Comparison of ENCODE assay signal across 29 mouse cellular contexts in the genomic region with DNA sequence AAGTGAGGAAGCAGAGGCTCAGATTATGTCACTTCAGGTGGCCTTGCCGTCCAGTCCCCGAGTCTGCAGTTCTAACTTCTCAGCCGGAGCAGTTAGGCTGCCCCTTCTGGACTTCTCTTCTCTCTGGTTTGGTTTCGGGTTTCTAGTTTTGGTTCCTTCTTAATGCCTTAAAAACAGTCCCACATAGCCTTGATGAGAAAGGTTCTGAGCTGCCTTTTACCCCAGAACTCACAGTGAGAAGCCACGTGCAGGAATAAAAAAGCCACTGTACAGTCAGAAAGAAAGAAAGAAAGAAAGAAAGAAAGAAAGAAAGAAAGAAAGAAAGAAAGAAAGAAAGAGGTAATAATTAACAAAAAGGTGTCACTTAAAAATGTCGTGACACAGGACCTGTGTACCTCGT.
DNase-seq lines count a peak whose midpoint lies in the region; ATAC-seq lines count a peak whose summit lies in the region.
"Had no signal": no experiment of that assay in that cellular context is flagged by ENCODE, and none has a peak within 500 bp of the region (broad histone marks: within the 10 kb centered on the region; RNA-seq: fewer than 3 reads in every experiment).

No protein-coding gene starts in this region.

- WGBS in liver, embryonic 12.5 days (ENCODE audit: insufficient replicate concordance): 60% methylated on average over 7 of the region's 7 CpGs
- WGBS in liver, embryonic 16.5 days (ENCODE audit: insufficient replicate concordance): 49% methylated on average over 7 of the region's 7 CpGs

- ATAC-seq in liver, embryonic 12.5 days: no peak
- ATAC-seq in liver, embryonic 16.5 days (ENCODE audit: low read depth): no peak
- ATAC-seq: forebrain, embryonic 16.5 days; hindbrain, embryonic 16.5 days; midbrain, embryonic 13.5 days had no signal

- H3K36me3 ChIP-seq in liver, embryonic 12.5 days: no peaks in the 10 kb centered on the region
- H3K36me3 ChIP-seq in liver, embryonic 16.5 days (ENCODE audit: control insufficient read depth, insufficient read depth): no peaks in the 10 kb centered on the region
- H3K36me3 ChIP-seq: heart, embryonic 13.5 days; limb, embryonic 10.5 days; limb, embryonic 15.5 days; midbrain, embryonic 13.5 days had no signal

- 0 out of 2 replicates have a peak overlapping the region, but pooled peaks have one; percentile 31 for H3K4me2 ChIP-seq in liver, embryonic 12.5 days
- H3K4me2 ChIP-seq in liver, embryonic 16.5 days (ENCODE audit: low read depth, low read length): no peak overlapping the region
- H3K4me2 ChIP-seq: heart, embryonic 13.5 days; limb, embryonic 15.5 days; midbrain, embryonic 13.5 days had no signal

- no peak overlapping the region for H3K9ac ChIP-seq in liver, embryonic 12.5 days
- no peak overlapping the region for H3K9ac ChIP-seq in liver, embryonic 16.5 days (ENCODE audit: low read depth, low read length)
- H3K9ac ChIP-seq: heart, embryonic 13.5 days; limb, embryonic 15.5 days; midbrain, embryonic 13.5 days had no signal

- H3K4me3 ChIP-seq in liver, embryonic 12.5 days: no peak overlapping the region
- no peak overlapping the region for H3K4me3 ChIP-seq in liver, embryonic 16.5 days (ENCODE audit: low read depth, low read length)
- H3K4me3 ChIP-seq: erythroblast, embryonic 14.5 days; gastrocnemius, adult 2 months; heart, adult 2 months; heart, embryonic 13.5 days; limb, embryonic 10.5 days; limb, embryonic 15.5 days; megakaryocyte, embryonic 14.5 days; midbrain, embryonic 13.5 days had no signal

- peaks cover 67% of the 10 kb centered on the region for H3K4me1 ChIP-seq in liver, embryonic 12.5 days
- peaks cover 31% of the 10 kb centered on the region for H3K4me1 ChIP-seq in liver, embryonic 16.5 days (ENCODE audit: control insufficient read depth, low read depth, low read length)

- peak overlapping the region; percentile 57 for H3K27ac ChIP-seq in liver, embryonic 12.5 days
- 0 out of 2 replicates have a peak overlapping the region, but pooled peaks have one; percentile 12 for H3K27ac ChIP-seq in liver, embryonic 16.5 days (ENCODE audit: low read length)
- H3K27ac ChIP-seq: gastrocnemius, adult 2 months; heart, adult 2 months; heart, embryonic 13.5 days; limb, embryonic 10.5 days; limb, embryonic 15.5 days; midbrain, embryonic 13.5 days had no signal

- peak; percentile 16 to 38 for DNase-seq in spleen, postnatal 36 days (ENCODE audit: low spot score in 2 of 2)
- DNase-seq in spleen, postnatal 10 days (ENCODE audit: low spot score in 2 of 2): no peak
- DNase-seq in layer of hippocampus, postnatal 14 days (ENCODE audit: low spot score in 2 of 2): no peak
- DNase-seq in natural killer cell, adult 2 months (ENCODE audit: low spot score in 2 of 2): no peak
- DNase-seq in urinary bladder, adult 18-20 months (ENCODE audit: low spot score in 2 of 2): no peak
- DNase-seq: adrenal gland, adult 8-10 months; cerebellum, adult 2 months; cerebellum, postnatal 14 days; gastrocnemius, adult 2 months; gastrocnemius, postnatal 36 days; heart, adult 2 months; heart, postnatal 10 days; kidney, adult 2 months; kidney, postnatal 36 days; layer of hippocampus, postnatal 36 days; lung, postnatal 36 days; right cerebral cortex, adult 18-20 months; right cerebral cortex, postnatal 4 days had no signal

- no peaks in the 10 kb centered on the region for H3K27me3 ChIP-seq in liver, embryonic 12.5 days (replicated peaks)
- no peaks in the 10 kb centered on the region for H3K27me3 ChIP-seq in liver, embryonic 16.5 days (ENCODE audit: control insufficient read depth, insufficient read depth, low read depth, low read length)
- H3K27me3 ChIP-seq: megakaryocyte, embryonic 14.5 days had no signal

- H3K9me3 ChIP-seq in liver, embryonic 12.5 days (replicated peaks): no peaks in the 10 kb centered on the region
- H3K9me3 ChIP-seq in liver, embryonic 16.5 days (replicated peaks; ENCODE audit: control insufficient read depth, low read length): no peaks in the 10 kb centered on the region
- H3K9me3 ChIP-seq: G1E; heart, embryonic 13.5 days; limb, embryonic 10.5 days; limb, embryonic 15.5 days; megakaryocyte, embryonic 14.5 days; midbrain, embryonic 13.5 days had no signal

Comparison
In these comparisons a context has a peak if more than half of its experiments do, and no peak if none do; other contexts are left out.
1. DNase-seq: peak in spleen, postnatal 36 days (2 of 2); none in spleen, postnatal 10 days (0 of 2), layer of hippocampus, postnatal 14 days (0 of 2), natural killer cell, adult 2 months (0 of 2) and urinary bladder, adult 18-20 months (0 of 2).